Mouse (Mus musculus): ENCODE data around the gene Cdc42bpa.

Cdc42bpa gene

GRCm38 (mm10) chr1:180031705-180032548 lies 71.7 kb downstream of the Cdc42bpa start:
- no peak for DNase-seq (ENCODE audit: low spot score)

GRCm38 (mm10) chr1:180037461-180037860 lies 77.2 kb downstream of the Cdc42bpa start:
- no peak for DNase-seq (ENCODE audit: low spot score)

- no peak for DNase-seq (ENCODE audit: low spot score)
Observed at GRCm38 (mm10) chr1:180044160-180044559, 83.9 kb downstream of the Cdc42bpa start.

- DNase-seq (ENCODE audit: low spot score) = no peak
Observed at GRCm38 (mm10) chr1:180045172-180045571, 84.9 kb downstream of the Cdc42bpa start.

GRCm38 (mm10) chr1:180089176-180089575 lies 128.9 kb downstream of the Cdc42bpa start:
- DNase-seq (ENCODE audit: low spot score) = no peak

- no peak for DNase-seq (ENCODE audit: low spot score)
Observed at GRCm38 (mm10) chr1:180098426-180098825, 138.2 kb downstream of the Cdc42bpa start.

GRCm38 (mm10) chr1:180104567-180104966 lies 144.3 kb downstream of the Cdc42bpa start:
- DNase-seq (ENCODE audit: low spot score) = no peak

- no peak for DNase-seq (ENCODE audit: low spot score)
Observed at GRCm38 (mm10) chr1:180109050-180109449, 148.8 kb downstream of the Cdc42bpa start.

- DNase-seq (ENCODE audit: low spot score) = no peak
Observed at GRCm38 (mm10) chr1:180116525-180116924, 156.3 kb downstream of the Cdc42bpa start.

GRCm38 (mm10) chr1:180118233-180118632 lies 158.0 kb downstream of the Cdc42bpa start:
- no peak for DNase-seq (ENCODE audit: low spot score)

- DNase-seq (ENCODE audit: low spot score) = no peak
Observed at GRCm38 (mm10) chr1:180128077-180128792, 168.0 kb downstream of the Cdc42bpa start.

- no peak for DNase-seq (ENCODE audit: low spot score)
Observed at GRCm38 (mm10) chr1:180131402-180131801, 171.1 kb downstream of the Cdc42bpa start.

- DNase-seq (ENCODE audit: low spot score) = no peak
Observed at GRCm38 (mm10) chr1:180132187-180132586, 171.9 kb downstream of the Cdc42bpa start.

- DNase-seq (ENCODE audit: low spot score) = no peak
Observed at GRCm38 (mm10) chr1:180139158-180139557, 178.9 kb downstream of the Cdc42bpa start.

GRCm38 (mm10) chr1:180140970-180141369 lies 180.7 kb downstream of the Cdc42bpa start:
- DNase-seq (ENCODE audit: low spot score) = no peak

- no peak for DNase-seq (ENCODE audit: low spot score)
Observed at GRCm38 (mm10) chr1:180148036-180148435, 187.8 kb downstream of the Cdc42bpa start.

- DNase-seq (ENCODE audit: low spot score) = no peak
Observed at GRCm38 (mm10) chr1:180148563-180148962, 188.3 kb downstream of the Cdc42bpa start.

GRCm38 (mm10) chr1:180151191-180151590 lies 190.9 kb downstream of the Cdc42bpa start:
- DNase-seq (ENCODE audit: low spot score) = no peak

- DNase-seq (ENCODE audit: low spot score) = no peak
Observed at GRCm38 (mm10) chr1:180158648-180159047, 198.4 kb downstream of the Cdc42bpa start.

- DNase-seq (ENCODE audit: low spot score) = no peak
Observed at GRCm38 (mm10) chr1:180160545-180160944, 200.3 kb downstream of the Cdc42bpa start.

- no peak for DNase-seq (ENCODE audit: low spot score)
Observed at GRCm38 (mm10) chr1:180161160-180161559, 200.9 kb downstream of the Cdc42bpa start.

- no peak for DNase-seq (ENCODE audit: low spot score)
Observed at GRCm38 (mm10) chr1:180161566-180162355, 201.5 kb downstream of the Cdc42bpa start.
